In genomic region chr8:101329290-101329689, GRCm38 (mm10) we compare ENCODE assay signal across 15 mouse cellular contexts.
DNase-seq lines count a peak whose midpoint lies in the region; ATAC-seq and TF ChIP-seq lines count a peak whose summit lies in the region.
"Had no signal": no experiment of that assay in that cellular context is flagged by ENCODE, and none has a peak within 500 bp of the region (broad histone marks: within the 10 kb centered on the region; RNA-seq: fewer than 3 reads in every experiment).

No protein-coding gene starts in this region.

- 0 out of 2 replicates have a peak, but pooled peaks cover 6% of the 10 kb centered on the region for H3K4me1 ChIP-seq in hindbrain, embryonic 10.5 days (replicated peaks)
- H3K4me1 ChIP-seq in hindbrain, embryonic 13.5 days (replicated peaks) = no peaks in the 10 kb centered on the region
- peaks cover 5% of the 10 kb centered on the region; the same call in 1 of the 2 replicates for H3K4me1 ChIP-seq in forebrain, embryonic 14.5 days (ENCODE audit: control insufficient read depth, insufficient read depth, low read length)
- H3K4me1 ChIP-seq in hindbrain, postnatal 0 days (ENCODE audit: insufficient read depth, low read length) = no peaks in the 10 kb centered on the region
- H3K4me1 ChIP-seq: heart, embryonic 12.5 days; liver, embryonic 12.5 days had no signal

- no peak for ATAC-seq in hindbrain, embryonic 13.5 days (ENCODE audit: low FRiP score)
- ATAC-seq in forebrain, embryonic 14.5 days = peak; percentile 54; the same call in 1 of the 2 replicates
- ATAC-seq in hindbrain, postnatal 0 days = peak; percentile 45; the same call in 1 of the 2 replicates
- ATAC-seq: liver, embryonic 12.5 days had no signal

- H3K9ac ChIP-seq in hindbrain, embryonic 13.5 days = no peak overlapping the region
- no peak overlapping the region for H3K9ac ChIP-seq in forebrain, embryonic 14.5 days (ENCODE audit: low read length)
- H3K9ac ChIP-seq in hindbrain, postnatal 0 days (replicated peaks; ENCODE audit: low read length) = no peak overlapping the region
- H3K9ac ChIP-seq: heart, embryonic 12.5 days; liver, embryonic 12.5 days had no signal

- H3K27me3 ChIP-seq in hindbrain, embryonic 10.5 days (ENCODE audit: insufficient read depth, poor library complexity, severe bottlenecking) = no peaks in the 10 kb centered on the region
- H3K27me3 ChIP-seq in hindbrain, embryonic 13.5 days = no peaks in the 10 kb centered on the region
- H3K27me3 ChIP-seq in forebrain, embryonic 14.5 days (replicated peaks; ENCODE audit: control insufficient read depth, insufficient read depth, low read length) = no peaks in the 10 kb centered on the region
- no peaks in the 10 kb centered on the region for H3K27me3 ChIP-seq in hindbrain, postnatal 0 days (ENCODE audit: insufficient read depth, low read length)
- H3K27me3 ChIP-seq: heart, embryonic 12.5 days; liver, embryonic 12.5 days had no signal

- H3K4me3 ChIP-seq in hindbrain, embryonic 10.5 days = no peak overlapping the region
- no peak overlapping the region for H3K4me3 ChIP-seq in hindbrain, embryonic 13.5 days
- no peak overlapping the region for H3K4me3 ChIP-seq in forebrain, embryonic 14.5 days (ENCODE audit: low read depth, low read length)
- H3K4me3 ChIP-seq in hindbrain, postnatal 0 days (ENCODE audit: low read length) = no peak overlapping the region
- H3K4me3 ChIP-seq: heart, embryonic 12.5 days; liver, embryonic 12.5 days had no signal

- H3K27ac ChIP-seq in hindbrain, embryonic 10.5 days = no peak overlapping the region
- no peak overlapping the region for H3K27ac ChIP-seq in hindbrain, embryonic 13.5 days
- no peak overlapping the region for H3K27ac ChIP-seq in forebrain, embryonic 14.5 days (ENCODE audit: low read depth, low read length)
- H3K27ac ChIP-seq in hindbrain, postnatal 0 days = no peak overlapping the region
- H3K27ac ChIP-seq: liver, embryonic 12.5 days had no signal

- no peak for TF ChIP-seq POLR2A in brain, embryonic 14.5 days (IDR thresholded peaks at IDR 0.05; ENCODE audit: borderline replicate concordance, extremely low read depth, insufficient read depth, insufficient read length, poor library complexity, severe bottlenecking)

- intact Hi-C loops in left cerebral cortex, postnatal 14 days (cut with DNase I) = no loop called here

- no peak overlapping the region for H3K4me2 ChIP-seq in hindbrain, embryonic 13.5 days
- no peak overlapping the region for H3K4me2 ChIP-seq in forebrain, embryonic 14.5 days (ENCODE audit: low read length)
- no peak overlapping the region for H3K4me2 ChIP-seq in hindbrain, postnatal 0 days (ENCODE audit: low read depth, low read length)
- H3K4me2 ChIP-seq: heart, embryonic 12.5 days; liver, embryonic 12.5 days had no signal

- H3K9me3 ChIP-seq in hindbrain, embryonic 10.5 days = no peaks in the 10 kb centered on the region
- no peaks in the 10 kb centered on the region for H3K9me3 ChIP-seq in hindbrain, embryonic 13.5 days
- H3K9me3 ChIP-seq in forebrain, embryonic 14.5 days (replicated peaks; ENCODE audit: control insufficient read depth, low read length) = no peaks in the 10 kb centered on the region
- H3K9me3 ChIP-seq in hindbrain, postnatal 0 days (ENCODE audit: low read length) = no peaks in the 10 kb centered on the region
- H3K9me3 ChIP-seq: heart, embryonic 12.5 days; liver, embryonic 12.5 days had no signal

- 25% methylated on average over 2 of the region's 2 CpGs for WGBS in hindbrain, embryonic 10.5 days
- 14% methylated on average over 2 of the region's 2 CpGs for WGBS in hindbrain, embryonic 13.5 days
- WGBS in forebrain, embryonic 14.5 days = 14% methylated on average over 2 of the region's 2 CpGs
- WGBS in hindbrain, postnatal 0 days = 16% methylated on average over 2 of the region's 2 CpGs

- no peak for TF ChIP-seq CTCF in brain, embryonic 14.5 days (IDR thresholded peaks at IDR 0.05; ENCODE audit: borderline replicate concordance, extremely low read depth, insufficient read depth, insufficient read length)
- no peak for TF ChIP-seq CTCF in hindbrain, postnatal 0 days (IDR thresholded peaks at IDR 0.05; ENCODE audit: low read depth)

- H3K36me3 ChIP-seq in hindbrain, embryonic 10.5 days = no peaks in the 10 kb centered on the region
- H3K36me3 ChIP-seq in hindbrain, embryonic 13.5 days = no peaks in the 10 kb centered on the region
- H3K36me3 ChIP-seq in forebrain, embryonic 14.5 days (ENCODE audit: control insufficient read depth, insufficient read depth, low read length) = no peaks in the 10 kb centered on the region
- H3K36me3 ChIP-seq in hindbrain, postnatal 0 days (ENCODE audit: insufficient read depth, low read length) = no peaks in the 10 kb centered on the region
- H3K36me3 ChIP-seq: heart, embryonic 12.5 days; liver, embryonic 12.5 days had no signal

- DNase-seq in hindbrain, embryonic 10.5 days (ENCODE audit: low spot score) = peak; percentile 17
- DNase-seq in brain, embryonic 14.5 days (ENCODE audit: low read depth) = peak; percentile 71
- peak; percentile 41 for DNase-seq in forebrain, embryonic 14.5 days (ENCODE audit: low spot score)
- DNase-seq in hindbrain, postnatal 0 days (ENCODE audit: low spot score) = peak; percentile 36
- no peak for DNase-seq in frontal cortex, postnatal 36 days (ENCODE audit: low spot score in 2 of 2)
- no peak for DNase-seq in left cerebral cortex, postnatal 14 days (ENCODE audit: low spot score in 2 of 2)
- DNase-seq in spleen, adult 18-20 months = no peak
- DNase-seq: cerebellum, adult 18-20 months; gastrocnemius, postnatal 14 days; kidney, adult 18-20 months; kidney, postnatal 36 days; right cerebral cortex, postnatal 25 days had no signal

Comparison
In these comparisons a context has a peak if more than half of its experiments do, and no peak if none do; other contexts are left out.
1. DNase-seq: peak in hindbrain, embryonic 10.5 days (single experiment), brain, embryonic 14.5 days (single experiment), forebrain, embryonic 14.5 days (single experiment) and hindbrain, postnatal 0 days (single experiment); none in frontal cortex, postnatal 36 days (0 of 2), left cerebral cortex, postnatal 14 days (0 of 2) and spleen, adult 18-20 months (0 of 2).